Mouse (Mus musculus) E14TG2a.4 (cell line): ENCODE results near the gene Try4.
"Not testable (repeated sequence)": the region's sequence is repeated elsewhere in the genome, so short reads cannot be mapped to it uniquely, and the experiment has no call there.

Experiments
- CTCF ChIP-seq: conservative IDR thresholded peaks from 2 replicates; pipeline ENCODE4 v1.5.1; 2014; ENCODE audit warnings: low read length
- POU5F1 ChIP-seq: IDR thresholded peaks from 2 replicates; pipeline ENCODE4 v1.6.1; 2014; ENCODE audit warnings: low read length, borderline replicate concordance

- TF ChIP-seq CTCF, POU5F1: not testable (repeated sequence)
These were observed 48.8 kb upstream of the Try4 start for GRCm38 (mm10) chr6:41253314-41253713.
